Mouse (Mus musculus) myocyte (in vitro differentiated cells): Measurements from ENCODE around the gene Agl. TPM values are rescaled to one million over a fixed set of nuclear protein-coding genes. Genes with fewer than 3 reads are reported as not detected.

ENCODE experiments used
- H3K27me3 ChIP-seq: one replicate; pipeline ENCODE4 v1.6.1; 2011; ENCODE audit not compliant: control insufficient read depth, insufficient read depth, insufficient read length
- H3K36me3 ChIP-seq: one replicate; pipeline ENCODE4 v1.6.1; 2011; ENCODE audit not compliant: control insufficient read depth, insufficient read depth
- H3K4me2 ChIP-seq: one replicate; pipeline ENCODE4 v1.6.1; 2011; ENCODE audit warnings: low read depth, control low read depth
- H3K4me3 ChIP-seq: one replicate; pipeline ENCODE4 v1.5.1; 2011; ENCODE audit warnings: mild to moderate bottlenecking, control low read depth, moderate library complexity
- H3K79me2 ChIP-seq: one replicate; pipeline ENCODE4 v1.6.1; 2011; ENCODE audit not compliant: control insufficient read depth, insufficient read depth
- H3ac ChIP-seq: one replicate; pipeline ENCODE4 v1.6.1; 2011; ENCODE audit not compliant: control insufficient read depth, insufficient read length
- CEBPB ChIP-seq: IDR thresholded peaks from 2 replicates; pipeline ENCODE4 v1.6.1; 2011; ENCODE audit warnings: mild to moderate bottlenecking, moderate library complexity; ENCODE audit not compliant: poor library complexity, insufficient read depth, severe bottlenecking
- E2F4 ChIP-seq: IDR thresholded peaks from one replicate; pipeline ENCODE4 v1.6.1; 2011; ENCODE audit warnings: mild to moderate bottlenecking, control low read depth, moderate library complexity; ENCODE audit not compliant: insufficient read depth
- MAX ChIP-seq: IDR thresholded peaks from one replicate; pipeline ENCODE4 v1.6.1; 2011; ENCODE audit warnings: low read depth, mild to moderate bottlenecking, control low read depth
- MYOD1 ChIP-seq, 3 experiments: IDR thresholded peaks; one replicate each; pipeline ENCODE4 v1.6.1; 2011; ENCODE audit warnings: control low read depth in 2 of 3, low read depth in 2 of 3, mild to moderate bottlenecking in 2 of 3, moderate library complexity in 1 of 3; ENCODE audit not compliant: insufficient read length in 2 of 3, control insufficient read depth in 1 of 3
- MYOG ChIP-seq, 3 experiments: IDR thresholded peaks; one replicate each; pipeline ENCODE4 v1.6.1; 2011; ENCODE audit warnings: control low read depth in 2 of 3, low read depth in 2 of 3, mild to moderate bottlenecking in 2 of 3; ENCODE audit not compliant: insufficient read length in 2 of 3, control insufficient read depth in 1 of 3, insufficient read depth in 1 of 3
- POLR2A ChIP-seq: IDR thresholded peaks from one replicate; pipeline ENCODE4 v1.6.1; 2011; ENCODE audit warnings: low read depth, mild to moderate bottlenecking, control low read depth, moderate library complexity; ENCODE audit not compliant: insufficient read length
- POLR2AphosphoS2 ChIP-seq: IDR thresholded peaks from one replicate; pipeline ENCODE4 v1.6.1; 2011; ENCODE audit warnings: low read depth, control low read depth; ENCODE audit not compliant: insufficient read length
- REST ChIP-seq: IDR thresholded peaks from one replicate; pipeline ENCODE4 v1.6.1; 2011; ENCODE audit warnings: mild to moderate bottlenecking, control low read depth, moderate library complexity; ENCODE audit not compliant: insufficient read depth, insufficient read length
- SRF ChIP-seq: IDR thresholded peaks from one replicate; pipeline ENCODE4 v1.6.1; 2011; ENCODE audit warnings: low read depth; ENCODE audit not compliant: control insufficient read depth, insufficient read length
- TCF12 ChIP-seq: IDR thresholded peaks from one replicate; pipeline ENCODE4 v1.6.1; 2011; ENCODE audit warnings: mild to moderate bottlenecking, control low read depth; ENCODE audit not compliant: poor library complexity, insufficient read depth, severe bottlenecking
- TCF3 ChIP-seq: IDR thresholded peaks from one replicate; pipeline ENCODE4 v1.6.1; 2011; ENCODE audit warnings: low read depth, control low read depth; ENCODE audit not compliant: insufficient read length
- USF1 ChIP-seq: IDR thresholded peaks from one replicate; pipeline ENCODE4 v1.6.1; 2011; ENCODE audit warnings: low read depth, mild to moderate bottlenecking, control low read depth, moderate library complexity
- polyA plus RNA-seq: library from polyadenylated mRNA; unstranded; fragments of >200 nt; fragmentation: generic; extraction: Trizol; gene quantifications from one replicate; pipeline ENCODE4 v1.2.1, GENCODE M21; 2012; ENCODE audit warnings: missing spikeins

Gene Agl
- polyA plus RNA-seq, 1 experiment: 35.8 TPM

GRCm38 (mm10) chr3:116835770-116836680 is 28.1 kb upstream of the Agl start:
- peak; percentile 99 for TF ChIP-seq SRF
- no peak for TF ChIP-seq REST
- TF ChIP-seq MAX: no peak
- Histone ChIP-seq H3K27me3 (no peaks in the 10 kb centered on the region), H3K4me3 (no peak overlapping the region), H3K79me2 (no peaks in the 10 kb centered on the region), H3ac (no peak overlapping the region), H3K4me2 (peak overlapping the region; percentile 78), H3K36me3 (no peaks in the 10 kb centered on the region)

- Histone ChIP-seq H3ac (no peak overlapping the region), H3K4me3 (no peak overlapping the region), H3K36me3 (no peaks in the 10 kb centered on the region), H3K4me2 (peak overlapping the region; percentile 78), H3K27me3 (no peaks in the 10 kb centered on the region), H3K79me2 (no peaks in the 10 kb centered on the region)
- no peak for TF ChIP-seq CEBPB
- TF ChIP-seq MAX: no peak
- TF ChIP-seq REST: no peak
- TF ChIP-seq USF1: no peak
- TF ChIP-seq MYOD1 (IDR thresholded peaks at IDR 0.05; ENCODE audit: control insufficient read depth in 1 of 3, insufficient read length in 2 of 3, low read depth in 2 of 3): no peak
- no peak for TF ChIP-seq POLR2AphosphoS2
- TF ChIP-seq E2F4: no peak
- no peak for TF ChIP-seq TCF12
- TF ChIP-seq POLR2A: no peak
- no peak for TF ChIP-seq TCF3
- TF ChIP-seq SRF: no peak
- no peak for TF ChIP-seq MYOG (IDR thresholded peaks at IDR 0.05; ENCODE audit: control insufficient read depth in 1 of 3, insufficient read depth in 1 of 3, insufficient read length in 2 of 3, low read depth in 2 of 3)
Measured at GRCm38 (mm10) chr3:116835350-116835749, 27.4 kb upstream of the Agl start.

- H3ac ChIP-seq: no peak overlapping the region
- H3K4me3 ChIP-seq: no peak overlapping the region
- H3K79me2 ChIP-seq: no peaks in the 10 kb centered on the region
- no peak overlapping the region for H3K4me2 ChIP-seq
- TF ChIP-seq USF1 (no peak), TCF12 (no peak), POLR2A (no peak), TCF3 (no peak), SRF (no peak), E2F4 (no peak), MYOD1 (IDR thresholded peaks at IDR 0.05; ENCODE audit: control insufficient read depth in 1 of 3, insufficient read length in 2 of 3, low read depth in 2 of 3) (no peak), CEBPB (no peak)
- H3K27me3 ChIP-seq: no peaks in the 10 kb centered on the region
- H3K36me3 ChIP-seq: no peaks in the 10 kb centered on the region
Measured at GRCm38 (mm10) chr3:116834241-116834640, 26.3 kb upstream of the Agl start.

- Histone ChIP-seq H3K27me3 (no peaks in the 10 kb centered on the region), H3K4me3 (no peak overlapping the region), H3K4me2 (no peak overlapping the region), H3K36me3 (no peaks in the 10 kb centered on the region), H3ac (no peak overlapping the region), H3K79me2 (no peaks in the 10 kb centered on the region)
- TF ChIP-seq POLR2AphosphoS2 (no peak), MYOG (IDR thresholded peaks at IDR 0.05; ENCODE audit: control insufficient read depth in 1 of 3, insufficient read depth in 1 of 3, insufficient read length in 2 of 3, low read depth in 2 of 3) (no peak), TCF12 (no peak), E2F4 (no peak), SRF (no peak), POLR2A (no peak), CEBPB (no peak), MYOD1 (IDR thresholded peaks at IDR 0.05; ENCODE audit: control insufficient read depth in 1 of 3, insufficient read length in 2 of 3, low read depth in 2 of 3) (no peak), USF1 (no peak), TCF3 (no peak), MAX (no peak), REST (no peak)
Measured at GRCm38 (mm10) chr3:116833491-116833890, 25.5 kb upstream of the Agl start.
